22 mouse cellular contexts compared by ENCODE assay signal in the genomic region with DNA sequence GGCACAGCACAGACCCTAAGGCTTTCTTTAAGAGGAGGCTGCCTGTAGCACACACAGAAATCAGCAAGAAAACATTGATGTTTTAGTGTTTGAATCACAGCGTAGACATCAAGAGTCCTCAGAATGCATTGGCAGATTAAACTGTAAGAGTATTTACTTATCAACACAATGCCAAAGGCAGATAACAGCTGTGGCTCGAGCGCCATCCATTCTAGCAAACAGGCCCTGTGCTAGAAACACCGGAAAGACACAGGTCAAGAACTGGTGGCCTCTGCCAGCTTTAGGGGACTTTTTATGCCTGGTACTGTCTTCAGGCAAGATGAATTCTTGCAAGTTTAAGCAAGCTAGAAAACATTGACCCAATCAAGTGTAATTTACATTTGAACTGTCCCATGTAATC. TPM values are rescaled to one million over a fixed set of nuclear protein-coding genes. Genes with fewer than 3 reads are reported as not detected.
DNase-seq lines count a peak whose midpoint lies in the region; ATAC-seq lines count a peak whose summit lies in the region.
"Had no signal": no experiment of that assay in that cellular context is flagged by ENCODE, and none has a peak within 500 bp of the region (broad histone marks: within the 10 kb centered on the region; RNA-seq: fewer than 3 reads in every experiment).

No protein-coding gene starts in this region.

- peak overlapping the region; percentile 81; the same call in 1 of the 2 replicates for H3K27ac ChIP-seq in forebrain, embryonic 15.5 days (replicated peaks)
- no peak overlapping the region for H3K27ac ChIP-seq in forebrain, embryonic 16.5 days (ENCODE audit: low read length)
- H3K27ac ChIP-seq in heart, embryonic 12.5 days (ENCODE audit: poor library complexity, severe bottlenecking): peak overlapping the region; percentile 93
- no peak overlapping the region for H3K27ac ChIP-seq in midbrain, embryonic 11.5 days (ENCODE audit: low read depth, low read length)
- H3K27ac ChIP-seq in midbrain, embryonic 10.5 days (replicated peaks): no peak overlapping the region
- H3K27ac ChIP-seq: kidney, postnatal 0 days; left cerebral cortex, adult 2 months; limb, embryonic 15.5 days; neural tube, embryonic 15.5 days had no signal

- H3K4me3 ChIP-seq in forebrain, embryonic 15.5 days: no peak overlapping the region
- H3K4me3 ChIP-seq in forebrain, embryonic 16.5 days (replicated peaks; ENCODE audit: low read length): no peak overlapping the region
- peak overlapping the region; percentile 49 for H3K4me3 ChIP-seq in heart, embryonic 12.5 days
- no peak overlapping the region for H3K4me3 ChIP-seq in midbrain, embryonic 11.5 days (ENCODE audit: low read depth, low read length)
- no peak overlapping the region for H3K4me3 ChIP-seq in midbrain, embryonic 10.5 days
- H3K4me3 ChIP-seq: forebrain, embryonic 13.5 days; hindbrain, embryonic 10.5 days; left cerebral cortex, adult 2 months; limb, embryonic 15.5 days; neural tube, embryonic 15.5 days had no signal

- no peaks in the 10 kb centered on the region for H3K9me3 ChIP-seq in forebrain, embryonic 15.5 days
- H3K9me3 ChIP-seq in forebrain, embryonic 16.5 days (ENCODE audit: control insufficient read depth, low read length): no peaks in the 10 kb centered on the region
- H3K9me3 ChIP-seq in heart, embryonic 12.5 days (replicated peaks): no peaks in the 10 kb centered on the region
- no peaks in the 10 kb centered on the region for H3K9me3 ChIP-seq in midbrain, embryonic 11.5 days (ENCODE audit: control insufficient read depth, low read length)
- no peaks in the 10 kb centered on the region for H3K9me3 ChIP-seq in midbrain, embryonic 10.5 days (replicated peaks)
- H3K9me3 ChIP-seq: forebrain, embryonic 13.5 days; hindbrain, embryonic 10.5 days; limb, embryonic 15.5 days; neural tube, embryonic 15.5 days had no signal

- intact Hi-C loops in heart, postnatal 14 days (cut with DNase I): no loop called here

- no peak overlapping the region for H3K9ac ChIP-seq in forebrain, embryonic 15.5 days (replicated peaks)
- no peak overlapping the region for H3K9ac ChIP-seq in forebrain, embryonic 16.5 days (replicated peaks; ENCODE audit: low read depth, low read length)
- H3K9ac ChIP-seq in heart, embryonic 12.5 days: peak overlapping the region; percentile 76
- H3K9ac ChIP-seq in midbrain, embryonic 11.5 days (ENCODE audit: low read length): no peak overlapping the region
- H3K9ac ChIP-seq: forebrain, embryonic 13.5 days; limb, embryonic 15.5 days; neural tube, embryonic 15.5 days had no signal

- ATAC-seq in forebrain, embryonic 15.5 days (replicated peaks): no peak
- no peak for ATAC-seq in forebrain, embryonic 16.5 days
- no peak for ATAC-seq in heart, embryonic 12.5 days (ENCODE audit: insufficient number of reproducible peaks, low FRiP score)
- no peak for ATAC-seq in midbrain, embryonic 11.5 days (ENCODE audit: low FRiP score)
- no peak for ATAC-seq in CD4-positive, CD25-positive, alpha-beta regulatory T cell, adult 4 months
- ATAC-seq: inflammation-experienced regulatory T-cells, adult 6 months; midbrain, embryonic 16.5 days had no signal

- H3K4me2 ChIP-seq in forebrain, embryonic 15.5 days (replicated peaks): no peak overlapping the region
- H3K4me2 ChIP-seq in forebrain, embryonic 16.5 days (ENCODE audit: low read length): no peak overlapping the region
- peak overlapping the region; percentile 80 for H3K4me2 ChIP-seq in heart, embryonic 12.5 days
- H3K4me2 ChIP-seq in midbrain, embryonic 11.5 days: no peak overlapping the region
- H3K4me2 ChIP-seq: forebrain, embryonic 13.5 days; limb, embryonic 15.5 days; neural tube, embryonic 15.5 days had no signal

- no peak for DNase-seq in heart, postnatal 14 days
- peak; percentile 19 for DNase-seq in midbrain, embryonic 11.5 days (ENCODE audit: low spot score, missing footprints)
- DNase-seq in midbrain, embryonic 10.5 days (ENCODE audit: low spot score): no peak
- DNase-seq in ovary, postnatal 14 days (ENCODE audit: low spot score): no peak
- DNase-seq: adrenal gland, postnatal 14 days; cerebellum, postnatal 36 days; embryo, embryonic 11 days; kidney, adult 2 months; lung, postnatal 4 days had no signal

- no peaks in the 10 kb centered on the region for H3K36me3 ChIP-seq in forebrain, embryonic 15.5 days
- H3K36me3 ChIP-seq in forebrain, embryonic 16.5 days (ENCODE audit: control insufficient read depth, insufficient read depth): no peaks in the 10 kb centered on the region
- no peaks in the 10 kb centered on the region for H3K36me3 ChIP-seq in heart, embryonic 12.5 days
- H3K36me3 ChIP-seq in midbrain, embryonic 11.5 days (ENCODE audit: control insufficient read depth, insufficient read depth, low read length): no peaks in the 10 kb centered on the region
- H3K36me3 ChIP-seq in midbrain, embryonic 10.5 days: no peaks in the 10 kb centered on the region
- H3K36me3 ChIP-seq: hindbrain, embryonic 10.5 days; limb, embryonic 15.5 days; neural tube, embryonic 15.5 days had no signal

- no peaks in the 10 kb centered on the region for H3K27me3 ChIP-seq in forebrain, embryonic 15.5 days
- H3K27me3 ChIP-seq in forebrain, embryonic 16.5 days (replicated peaks; ENCODE audit: control insufficient read depth, insufficient read depth, low read length): no peaks in the 10 kb centered on the region
- no peaks in the 10 kb centered on the region for H3K27me3 ChIP-seq in heart, embryonic 12.5 days (replicated peaks)
- H3K27me3 ChIP-seq in midbrain, embryonic 11.5 days (ENCODE audit: control insufficient read depth, insufficient read depth, low read length): no peaks in the 10 kb centered on the region
- H3K27me3 ChIP-seq in midbrain, embryonic 10.5 days (ENCODE audit: low read depth, poor library complexity, severe bottlenecking): no peaks in the 10 kb centered on the region
- H3K27me3 ChIP-seq: forebrain, embryonic 13.5 days; limb, embryonic 15.5 days; neural tube, embryonic 15.5 days had no signal

- WGBS in forebrain, embryonic 15.5 days: 72% methylated on average over 4 of the region's 4 CpGs
- WGBS in forebrain, embryonic 16.5 days: 72% methylated on average over 4 of the region's 4 CpGs
- WGBS in heart, embryonic 12.5 days: 27% methylated on average over 4 of the region's 4 CpGs
- WGBS in midbrain, embryonic 11.5 days: 91% methylated on average over 4 of the region's 4 CpGs
- 82% methylated on average over 4 of the region's 4 CpGs for WGBS in midbrain, embryonic 10.5 days

- peaks cover 11% of the 10 kb centered on the region; the same call in 1 of the 2 replicates for H3K4me1 ChIP-seq in forebrain, embryonic 15.5 days
- peaks cover 9% of the 10 kb centered on the region for H3K4me1 ChIP-seq in forebrain, embryonic 16.5 days (replicated peaks; ENCODE audit: control insufficient read depth, insufficient read depth, low read length)
- peaks cover 42% of the 10 kb centered on the region for H3K4me1 ChIP-seq in heart, embryonic 12.5 days (replicated peaks)
- H3K4me1 ChIP-seq in midbrain, embryonic 11.5 days (ENCODE audit: control insufficient read depth, insufficient read depth, low read length): no peaks in the 10 kb centered on the region
- H3K4me1 ChIP-seq in midbrain, embryonic 10.5 days: 0 out of 2 replicates have a peak, but pooled peaks cover 2% of the 10 kb centered on the region
- H3K4me1 ChIP-seq: limb, embryonic 15.5 days had no signal

RNA-seq across cellular contexts. Expression of a gene that starts 0.4 kb away (rescaled TPM):
- polyA plus RNA-seq in forebrain, embryonic 15.5 days (2015; fragmentation: Nextera tagmentation; extraction: Ambion mirVana): 0.31 and 0.34 TPM in 2 replicates
- 0.25 and 0.46 TPM in 2 replicates for polyA plus RNA-seq in forebrain, embryonic 16.5 days (2015; fragmentation: Nextera tagmentation; extraction: Ambion mirVana)
- polyA plus RNA-seq in heart, embryonic 12.5 days (2016; fragmentation: Nextera tagmentation; extraction: Ambion mirVana): 65.0 and 65.8 TPM in 2 replicates
- total RNA-seq in heart, postnatal 14 days (2021): 100 to 1,000 TPM; 241 to 254 TPM
- polyA plus RNA-seq in midbrain, embryonic 11.5 days (2014; fragmentation: Nextera tagmentation; extraction: Ambion mirVana): 0.08 and 0.22 TPM in 2 replicates
- polyA plus RNA-seq in midbrain, embryonic 10.5 days (2016; fragmentation: Nextera tagmentation; extraction: Ambion mirVana): 0.07 TPM in 1 of 2 replicates, not detected in the other
- polyA plus RNA-seq in CD4-positive, CD25-positive, alpha-beta regulatory T cell, adult 4 months (2017; shearing (Covaris generic)): 1 to 10 TPM; 5.3 to 6.4 TPM
- total RNA-seq: megakaryocyte-erythroid progenitor cell, adult 5-6 weeks had no signal

RNA-seq across cellular contexts. Expression of a gene that starts 4.7 kb away (rescaled TPM):
- 5.7 and 7.6 TPM in 2 replicates for polyA plus RNA-seq in forebrain, embryonic 15.5 days (2015; fragmentation: Nextera tagmentation; extraction: Ambion mirVana)
- polyA plus RNA-seq in forebrain, embryonic 16.5 days (2015; fragmentation: Nextera tagmentation; extraction: Ambion mirVana): 3.6 and 6.0 TPM in 2 replicates
- 6.9 and 7.6 TPM in 2 replicates for polyA plus RNA-seq in heart, embryonic 12.5 days (2016; fragmentation: Nextera tagmentation; extraction: Ambion mirVana)
- total RNA-seq in heart, postnatal 14 days (2021): 1 to 10 TPM; 8.6 to 9.1 TPM
- 4.2 and 5.7 TPM in 2 replicates for polyA plus RNA-seq in midbrain, embryonic 11.5 days (2014; fragmentation: Nextera tagmentation; extraction: Ambion mirVana)
- polyA plus RNA-seq in midbrain, embryonic 10.5 days (2016; fragmentation: Nextera tagmentation; extraction: Ambion mirVana): 2.6 and 3.1 TPM in 2 replicates
- 1 to 10 TPM; 3.1 to 5.5 TPM for polyA plus RNA-seq in CD4-positive, CD25-positive, alpha-beta regulatory T cell, adult 4 months (2017; shearing (Covaris generic))

Comparison
In these comparisons a context has a peak if more than half of its experiments do, and no peak if none do; other contexts are left out.
1. H3K27ac ChIP-seq: peak in forebrain, embryonic 15.5 days (single experiment) and heart, embryonic 12.5 days (single experiment); none in forebrain, embryonic 16.5 days (single experiment), midbrain, embryonic 11.5 days (single experiment) and midbrain, embryonic 10.5 days (single experiment).